Mouse (Mus musculus) heart, embryonic 10.5 days (tissue): ENCODE results near the gene Rb1. TPM values are rescaled to one million over a fixed set of nuclear protein-coding genes. Genes with fewer than 3 reads are reported as not detected.

Experiments used
- DNase-seq: peaks from one replicate; pipeline ENCODE4 v3.0.0-alpha.2; 2017; ENCODE audit warnings: low spot score
- H3K27ac ChIP-seq: fragments of 300-500 bp; sonication (generic); 2 replicates; pipeline ENCODE4 v1.5.1; 2016; ENCODE audit warnings: mild to moderate bottlenecking
- H3K27me3 ChIP-seq: fragments of 300-500 bp; sonication (generic); 2 replicates; pipeline ENCODE4 v1.6.1; 2016; ENCODE audit warnings: mild to moderate bottlenecking; ENCODE audit not compliant: poor library complexity, insufficient read depth, severe bottlenecking
- H3K36me3 ChIP-seq: fragments of 300-500 bp; sonication (generic); 2 replicates; pipeline ENCODE4 v1.6.1; 2016; ENCODE audit warnings: mild to moderate bottlenecking, moderate library complexity
- H3K4me1 ChIP-seq: fragments of 300-500 bp; sonication (generic); 2 replicates; pipeline ENCODE4 v1.6.1; 2016; ENCODE audit warnings: mild to moderate bottlenecking
- H3K4me3 ChIP-seq: fragments of 300-500 bp; sonication (generic); 2 replicates; pipeline ENCODE4 v1.5.1; 2016; ENCODE audit warnings: mild to moderate bottlenecking, moderate library complexity
- H3K9me3 ChIP-seq: fragments of 300-500 bp; sonication (generic); 2 replicates; pipeline ENCODE4 v1.6.1; 2016; ENCODE audit warnings: mild to moderate bottlenecking, moderate library complexity
- WGBS: fragments of 180-500 bp; shearing (Covaris S2); methylation state at CpG from one replicate; pipeline ENCODE4 v1.1.7; 2016; 5-methylcytosine and 5-hydroxymethylcytosine counted together
- microRNA counts: library from miRNA; unstranded; fragments of <30 nt; microRNA quantifications from one replicate; lab custom pipeline; 2017
- microRNA-seq: library from miRNA; unstranded; fragments of <30 nt; microRNA quantifications from one replicate; pipeline ENCODE4, GENCODE M21; 2017
- polyA plus RNA-seq: library from polyadenylated mRNA; unstranded; fragments of >200 nt; fragmentation: Nextera tagmentation; extraction: Ambion mirVana; gene quantifications from 2 replicates; pipeline ENCODE4 v1.2.1, GENCODE M21; 2016

Gene Rb1
- polyA plus RNA-seq, 1 experiment from 2014 or later, result 7.7 TPM

GRCm38 (mm10) chr14:73145531-73145930 lies 180.1 kb downstream of the Rb1 start:
- no peak overlapping the region for H3K4me3 ChIP-seq
- H3K36me3 ChIP-seq, result peaks cover 11% of the 10 kb centered on the region; the same call in 1 of the 2 replicates
- peaks cover 18% of the 10 kb centered on the region; the same call in 1 of the 2 replicates for H3K4me1 ChIP-seq
- no peaks in the 10 kb centered on the region for H3K9me3 ChIP-seq
- no peaks in the 10 kb centered on the region for H3K27me3 ChIP-seq
- DNase-seq, result no peak
- WGBS, result 94% methylated on average over 4 of the region's 4 CpGs
- H3K27ac ChIP-seq, result no peak overlapping the region

- no peaks in the 10 kb centered on the region for H3K27me3 ChIP-seq
- H3K4me1 ChIP-seq, result peaks cover 18% of the 10 kb centered on the region; the same call in 1 of the 2 replicates
- H3K4me3 ChIP-seq, result peak overlapping the region; percentile 93
- WGBS, result 43% methylated on average over 25 of the region's 25 CpGs
- no peak for DNase-seq
- peak overlapping the region; percentile 100 for H3K27ac ChIP-seq
- H3K9me3 ChIP-seq, result no peaks in the 10 kb centered on the region
- peaks cover 11% of the 10 kb centered on the region; the same call in 1 of the 2 replicates for H3K36me3 ChIP-seq
These were observed 181.8 kb downstream of the Rb1 start for GRCm38 (mm10) chr14:73143710-73144420.

- Histone ChIP-seq H3K4me1 (peaks cover 18% of the 10 kb centered on the region; the same call in 1 of the 2 replicates), H3K27ac (peak overlapping the region; percentile 100)
- under 1% methylated on average over 87 of the region's 88 CpGs for WGBS
These were observed 182.5 kb downstream of the Rb1 start for GRCm38 (mm10) chr14:73142896-73143709.

DNA sequence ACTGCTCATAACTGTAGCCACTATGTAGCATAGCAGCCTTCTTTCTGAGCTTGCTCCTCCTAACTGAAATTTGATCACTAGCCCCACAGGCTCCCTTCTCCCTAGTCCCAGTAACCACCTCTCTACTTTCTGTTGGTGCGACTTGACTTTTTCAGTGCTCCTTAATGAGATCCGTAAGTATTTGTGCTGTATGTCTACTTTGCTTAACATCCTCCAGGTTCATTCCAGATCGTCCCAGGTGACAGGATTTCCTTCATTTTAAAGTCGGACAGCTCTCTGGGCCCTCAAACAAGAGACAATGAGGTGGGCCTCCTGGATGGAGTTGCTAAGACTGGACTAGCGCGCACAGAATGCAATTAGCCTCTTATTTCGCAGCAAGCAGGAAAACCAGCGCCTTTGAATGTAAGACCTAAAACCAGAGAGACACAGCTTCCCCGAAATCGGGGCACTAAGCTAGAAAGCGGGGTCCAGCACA lies 183.2 kb downstream of the Rb1 start:
- Histone ChIP-seq H3K27ac (peak overlapping the region; percentile 100), H3K4me3 (peak overlapping the region; percentile 93), H3K9me3 (no peaks in the 10 kb centered on the region), H3K27me3 (no peaks in the 10 kb centered on the region), H3K36me3 (peaks cover 11% of the 10 kb centered on the region; the same call in 1 of the 2 replicates), H3K4me1 (peaks cover 18% of the 10 kb centered on the region; the same call in 1 of the 2 replicates)
- 1% methylated on average over 11 of the region's 11 CpGs for WGBS
- peak; percentile 76 for DNase-seq

More at GRCm38 (mm10) chr14:73142896-73143709, 182.5 kb downstream of the Rb1 start:
- peak; percentile 91 for DNase-seq
- H3K4me3 ChIP-seq, result peak overlapping the region; percentile 93
- peaks cover 11% of the 10 kb centered on the region; the same call in 1 of the 2 replicates for H3K36me3 ChIP-seq
- no peaks in the 10 kb centered on the region for H3K9me3 ChIP-seq
- no peaks in the 10 kb centered on the region for H3K27me3 ChIP-seq

DNA sequence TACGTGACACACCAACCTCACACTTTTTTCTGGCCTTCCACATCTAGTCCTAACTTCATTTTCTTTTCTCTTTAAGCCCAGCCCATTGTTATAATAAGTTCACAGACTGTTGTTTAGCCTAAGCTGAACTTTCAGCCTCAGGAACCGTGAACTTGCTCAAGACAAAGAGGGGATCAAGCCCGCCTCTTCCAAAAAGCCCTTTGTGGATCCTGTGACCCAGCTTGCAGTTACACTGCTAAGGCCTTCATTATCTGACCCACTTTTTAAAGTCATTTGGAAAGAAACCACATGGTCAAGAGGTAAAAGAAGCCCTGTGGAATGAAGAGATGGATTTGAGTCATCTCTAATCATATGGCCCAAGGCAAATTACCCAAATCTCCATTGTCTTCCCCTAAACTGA lies 183.8 kb downstream of the Rb1 start:
- H3K9me3 ChIP-seq, result no peaks in the 10 kb centered on the region
- H3K27me3 ChIP-seq, result no peaks in the 10 kb centered on the region
- no peak overlapping the region for H3K27ac ChIP-seq
- peaks cover 18% of the 10 kb centered on the region; the same call in 1 of the 2 replicates for H3K4me1 ChIP-seq
- no peak for DNase-seq
- 79% methylated on average over 3 of the region's 3 CpGs for whole genome bisulfite sequencing
- H3K36me3 ChIP-seq, result peaks cover 11% of the 10 kb centered on the region; the same call in 1 of the 2 replicates
- H3K4me3 ChIP-seq, result no peak overlapping the region

DNA sequence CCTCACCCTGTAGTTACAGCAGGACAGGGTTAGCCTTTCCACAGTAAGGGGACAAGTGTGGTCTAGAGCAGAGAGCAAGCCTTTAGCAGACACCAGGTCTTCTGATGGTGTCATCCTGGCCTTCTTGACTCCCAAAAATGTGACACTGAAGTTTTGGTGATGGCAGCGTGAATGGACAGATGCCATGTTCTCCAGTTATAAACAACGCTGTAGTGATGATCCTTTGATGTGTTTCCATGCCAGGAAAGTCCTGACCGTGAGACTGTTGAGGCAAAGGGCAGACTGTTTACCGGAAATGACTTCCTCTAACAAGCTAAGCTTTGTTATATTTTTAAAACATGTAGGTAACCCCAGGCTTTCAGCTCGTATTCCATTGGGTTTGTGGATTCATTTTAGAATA lies 185.8 kb downstream of the Rb1 start:
- 69% methylated on average over 5 of the region's 5 CpGs for WGBS
- Histone ChIP-seq H3K9me3 (no peaks in the 10 kb centered on the region), H3K4me1 (peaks cover 16% of the 10 kb centered on the region; the same call in 1 of the 2 replicates), H3K36me3 (no peaks in the 10 kb centered on the region), H3K4me3 (no peak overlapping the region), H3K27ac (no peak overlapping the region), H3K27me3 (no peaks in the 10 kb centered on the region)
- no peak for DNase-seq

GRCm38 (mm10) chr14:73138483-73138882 lies 187.1 kb downstream of the Rb1 start:
- 86% methylated on average over 7 of the region's 7 CpGs for WGBS
- H3K27ac ChIP-seq, result no peak overlapping the region

DNA sequence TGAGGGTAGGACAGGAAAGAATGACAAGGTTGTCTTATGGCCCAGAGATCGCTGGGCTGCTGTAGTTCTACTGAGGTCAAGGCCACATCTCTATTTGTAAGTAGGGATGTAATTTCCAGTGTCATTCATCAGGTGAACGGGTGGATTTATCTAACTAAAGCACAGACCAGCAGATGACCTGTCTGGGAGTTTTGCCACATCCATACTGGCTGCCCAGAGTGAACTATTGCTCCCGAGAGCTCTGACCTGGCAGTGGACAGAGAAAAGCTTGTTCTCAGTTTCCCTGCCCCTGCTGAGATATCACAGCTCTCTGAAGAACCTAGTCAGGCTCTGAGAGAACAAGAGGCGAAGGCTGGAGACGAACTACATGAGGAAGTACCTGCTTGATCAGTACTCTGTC lies 188.4 kb downstream of the Rb1 start:
- Histone ChIP-seq H3K36me3 (no peaks in the 10 kb centered on the region), H3K27ac (no peak overlapping the region), H3K27me3 (no peaks in the 10 kb centered on the region), H3K4me3 (no peak overlapping the region), H3K9me3 (no peaks in the 10 kb centered on the region), H3K4me1 (0 out of 2 replicates have a peak, but pooled peaks cover under 1% of the 10 kb centered on the region)
- DNase-seq, result no peak
- WGBS, result 69% methylated on average over 5 of the region's 5 CpGs

More at GRCm38 (mm10) chr14:73138483-73138882, 187.1 kb downstream of the Rb1 start:
- Histone ChIP-seq H3K36me3 (no peaks in the 10 kb centered on the region), H3K9me3 (no peaks in the 10 kb centered on the region), H3K4me1 (0 out of 2 replicates have a peak, but pooled peaks cover 4% of the 10 kb centered on the region), H3K27me3 (no peaks in the 10 kb centered on the region), H3K4me3 (no peak overlapping the region)
- no peak for DNase-seq

MicroRNAs within 50 kb of the gene (microRNA counts, 519-probe panel; counts per million panel counts)
- microRNA mmu-miR-687 (lab: Ali Mortazavi, UCI), result not detected

Small RNA genes within 50 kb of the gene (microRNA-seq; reads per million reads assigned to microRNA genes)
- gene Mir687, result not detected

Other genes starting within 250 kb of the Rb1 start
- 81.2 and 99.9 TPM in 2 replicates for gene Rcbtb2, start 202.8 kb downstream of the Rb1 start, polyA plus RNA-seq
- 8.2 and 11.2 TPM in 2 replicates for gene Lpar6, start 87.9 kb downstream of the Rb1 start, polyA plus RNA-seq
- 330 and 384 TPM in 2 replicates for gene Itm2b, start 59.5 kb upstream of the Rb1 start, polyA plus RNA-seq
- gene Med4, start 184.2 kb upstream of the Rb1 start, polyA plus RNA-seq, result 68.5 and 87.0 TPM in 2 replicates
- 138 and 179 TPM in 2 replicates for gene Sucla2, start 199.5 kb upstream of the Rb1 start, polyA plus RNA-seq
- gene Nudt15, start 222.4 kb upstream of the Rb1 start, polyA plus RNA-seq, result 4.9 and 5.7 TPM in 2 replicates